Mouse (Mus musculus): ENCODE results near the gene Grb2.

The Grb2 gene

GRCm38 (mm10) chr11:115626824-115627616, 81.4 kb downstream of the Grb2 start:
- no peak for DNase-seq (ENCODE audit: low spot score)

GRCm38 (mm10) chr11:115625877-115626276, 82.5 kb downstream of the Grb2 start:
- DNase-seq (ENCODE audit: low spot score): no peak

GRCm38 (mm10) chr11:115623487-115624070, 84.8 kb downstream of the Grb2 start:
- no peak for DNase-seq (ENCODE audit: low spot score)

- no peak for DNase-seq (ENCODE audit: low spot score)
These were observed 88.4 kb downstream of the Grb2 start for GRCm38 (mm10) chr11:115619949-115620348.

GRCm38 (mm10) chr11:115618732-115619516, 89.5 kb downstream of the Grb2 start:
- no peak for DNase-seq (ENCODE audit: low spot score)

GRCm38 (mm10) chr11:115618001-115618400, 90.4 kb downstream of the Grb2 start:
- no peak for DNase-seq (ENCODE audit: low spot score)

GRCm38 (mm10) chr11:115616893-115617292, 91.5 kb downstream of the Grb2 start:
- no peak for DNase-seq (ENCODE audit: low spot score)

- DNase-seq (ENCODE audit: low spot score): no peak
These were observed 92.0 kb downstream of the Grb2 start for GRCm38 (mm10) chr11:115616371-115616770.

GRCm38 (mm10) chr11:115615875-115616274, 92.5 kb downstream of the Grb2 start:
- no peak for DNase-seq (ENCODE audit: low spot score)

- no peak for DNase-seq (ENCODE audit: low spot score)
These were observed 93.1 kb downstream of the Grb2 start for GRCm38 (mm10) chr11:115615108-115615825.

GRCm38 (mm10) chr11:115614346-115615107, 93.9 kb downstream of the Grb2 start:
- no peak for DNase-seq (ENCODE audit: low spot score)

GRCm38 (mm10) chr11:115613138-115613945, 95.1 kb downstream of the Grb2 start:
- DNase-seq (ENCODE audit: low spot score): no peak

- peak; percentile 78 for DNase-seq (ENCODE audit: low spot score)
These were observed 95.8 kb downstream of the Grb2 start, which contains the start of gene Mif4gd for GRCm38 (mm10) chr11:115612410-115613137. TSS of gene Mif4gd (minus strand) at chr11:115612969.

GRCm38 (mm10) chr11:115612059-115612409, 96.4 kb downstream of the Grb2 start:
- DNase-seq (ENCODE audit: low spot score): peak; percentile 43

- no peak for DNase-seq (ENCODE audit: low spot score)
These were observed 97.2 kb downstream of the Grb2 start for GRCm38 (mm10) chr11:115611173-115611572.

- no peak for DNase-seq (ENCODE audit: low spot score)
These were observed 98.8 kb downstream of the Grb2 start for GRCm38 (mm10) chr11:115609576-115609975.

- DNase-seq (ENCODE audit: low spot score): no peak
These were observed 99.7 kb downstream of the Grb2 start for GRCm38 (mm10) chr11:115608421-115609399.

GRCm38 (mm10) chr11:115606733-115607132, 101.7 kb downstream of the Grb2 start:
- DNase-seq (ENCODE audit: low spot score): no peak

GRCm38 (mm10) chr11:115604304-115604696, 104.1 kb downstream of the Grb2 start:
- no peak for DNase-seq (ENCODE audit: low spot score)

Data from urinary bladder, postnatal 10 days (tissue).